In the genomic region with DNA sequence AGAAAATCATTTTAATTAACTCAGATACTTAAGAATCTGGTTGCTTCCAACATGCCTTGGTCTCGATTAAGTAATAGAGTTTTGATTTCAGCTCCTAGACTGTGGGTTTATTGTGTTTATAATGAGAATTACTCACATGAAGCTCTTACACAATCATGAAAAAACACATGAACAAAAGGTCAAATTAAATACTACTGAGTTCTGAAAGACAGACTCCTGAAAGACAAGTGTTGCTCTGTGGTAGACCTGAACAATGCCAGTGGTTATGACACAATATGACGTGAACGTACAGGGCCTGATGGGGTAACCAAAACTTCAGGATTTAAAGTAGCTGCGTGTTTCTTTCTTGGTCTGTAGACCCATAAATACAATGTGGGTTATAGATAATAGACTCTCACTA, we compare ENCODE assay signal across 19 mouse cellular contexts.
"Had no signal": no experiment of that assay in that cellular context is flagged by ENCODE, and none has a peak within 500 bp of the region (broad histone marks: within the 10 kb centered on the region; RNA-seq: fewer than 3 reads in every experiment).

No protein-coding gene starts in this region.

- ATAC-seq: midbrain, embryonic 15.5 days had no signal

- DNase-seq: kidney, adult 9 months; kidney, postnatal 4 days; liver; lung, embryonic 14.5 days; lung, postnatal 14 days; retina, postnatal 1 day; right cerebral cortex, postnatal 14 days; thymus, adult 2 months; thymus, postnatal 25 days had no signal

- H3K27me3 ChIP-seq: limb, embryonic 12.5 days; liver, embryonic 15.5 days; megakaryocyte, embryonic 14.5 days; midbrain, embryonic 15.5 days; neural tube, embryonic 13.5 days; stomach, embryonic 15.5 days had no signal

- H3K27ac ChIP-seq: kidney, postnatal 0 days; layer of hippocampus, adult 2 months; limb, embryonic 12.5 days; liver, embryonic 15.5 days; macrophage; midbrain, embryonic 15.5 days; neural tube, embryonic 13.5 days; stomach, embryonic 15.5 days had no signal

- H3K4me1 ChIP-seq: limb, embryonic 12.5 days; liver, embryonic 15.5 days; megakaryocyte, embryonic 14.5 days; midbrain, embryonic 15.5 days; neural tube, embryonic 13.5 days; stomach, embryonic 15.5 days had no signal

- H3K9ac ChIP-seq: limb, embryonic 12.5 days; liver, embryonic 15.5 days; lung, embryonic 14.5 days; midbrain, embryonic 15.5 days; neural tube, embryonic 13.5 days; stomach, embryonic 15.5 days had no signal

- H3K4me2 ChIP-seq: limb, embryonic 12.5 days; liver, embryonic 15.5 days; lung, embryonic 14.5 days; midbrain, embryonic 11.5 days; midbrain, embryonic 15.5 days; neural tube, embryonic 13.5 days; stomach, embryonic 15.5 days had no signal

- H3K9me3 ChIP-seq: limb, embryonic 12.5 days; liver, embryonic 15.5 days; megakaryocyte, embryonic 14.5 days; midbrain, embryonic 15.5 days; neural tube, embryonic 13.5 days; stomach, embryonic 15.5 days had no signal

- H3K36me3 ChIP-seq: limb, embryonic 12.5 days; liver, embryonic 15.5 days; midbrain, embryonic 15.5 days; neural tube, embryonic 13.5 days; stomach, embryonic 15.5 days had no signal

- H3K4me3 ChIP-seq: layer of hippocampus, adult 2 months; limb, embryonic 12.5 days; liver, embryonic 15.5 days; megakaryocyte, embryonic 14.5 days; midbrain, embryonic 15.5 days; neural tube, embryonic 13.5 days; stomach, embryonic 15.5 days had no signal
